Mouse (Mus musculus): Measurements from ENCODE around the gene Cfap43. TPM values are rescaled to one million over a fixed set of nuclear protein-coding genes. Genes with fewer than 3 reads are reported as not detected.

Cfap43 gene
- polyA plus RNA-seq, 1 experiment, result 0.02 TPM

- Histone ChIP-seq H3K27me3 (ENCODE audit: control insufficient read depth, insufficient read depth, insufficient read length) (no peaks in the 10 kb centered on the region), H3K36me3 (ENCODE audit: control insufficient read depth, insufficient read depth) (no peaks in the 10 kb centered on the region), H3K79me2 (ENCODE audit: control insufficient read depth, insufficient read depth) (no peaks in the 10 kb centered on the region), H3ac (ENCODE audit: control insufficient read depth, insufficient read length) (no peak overlapping the region), H3K4me2 (ENCODE audit: low read depth) (peak overlapping the region; percentile 82), H3K4me3 (no peak overlapping the region)
- TF ChIP-seq POLR2AphosphoS2 (IDR thresholded peaks at IDR 0.05; ENCODE audit: insufficient read length, low read depth), result no peak
Observed at GRCm38 (mm10) chr19:47836701-47837526, 82.2 kb downstream of the Cfap43 start.

DNA sequence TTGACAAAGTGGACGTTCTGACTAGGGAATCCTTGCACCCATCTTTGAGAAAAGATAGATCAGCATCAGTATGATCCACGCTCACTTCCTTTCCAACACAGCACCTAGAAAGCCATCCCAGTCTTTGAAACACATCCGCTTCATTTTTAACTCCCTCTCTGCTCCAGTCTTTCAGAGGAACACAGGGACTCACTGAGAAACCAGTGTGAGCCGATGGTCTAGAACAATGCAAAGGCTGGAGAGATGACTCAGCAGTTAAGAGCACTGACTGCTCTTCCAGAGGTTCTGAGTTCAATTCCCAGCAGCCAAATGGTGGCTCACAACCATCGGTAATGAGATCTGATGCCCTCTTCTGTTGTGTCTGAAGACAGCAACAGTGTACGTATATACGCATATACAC lies 83.3 kb downstream of the Cfap43 start:
- no peaks in the 10 kb centered on the region for H3K79me2 ChIP-seq (ENCODE audit: control insufficient read depth, insufficient read depth)
- no peaks in the 10 kb centered on the region for H3K36me3 ChIP-seq (ENCODE audit: control insufficient read depth, insufficient read depth)
- TF ChIP-seq MYOG (IDR thresholded peaks at IDR 0.05; ENCODE audit: control insufficient read depth in 1 of 3, insufficient read depth in 1 of 3, insufficient read length in 2 of 3, low read depth in 2 of 3) (no peak), POLR2AphosphoS2 (IDR thresholded peaks at IDR 0.05; ENCODE audit: insufficient read length, low read depth) (no peak), REST (IDR thresholded peaks at IDR 0.05; ENCODE audit: insufficient read depth, insufficient read length) (no peak), USF1 (IDR thresholded peaks at IDR 0.05; ENCODE audit: low read depth) (no peak), POLR2A (IDR thresholded peaks at IDR 0.05; ENCODE audit: insufficient read length, low read depth) (no peak), E2F4 (IDR thresholded peaks at IDR 0.05; ENCODE audit: insufficient read depth) (no peak), TCF12 (IDR thresholded peaks at IDR 0.05; ENCODE audit: insufficient read depth, poor library complexity, severe bottlenecking) (no peak), SRF (IDR thresholded peaks at IDR 0.05; ENCODE audit: control insufficient read depth, insufficient read length, low read depth) (no peak)
- H3K27me3 ChIP-seq (ENCODE audit: control insufficient read depth, insufficient read depth, insufficient read length), result no peaks in the 10 kb centered on the region
- no peak overlapping the region for H3K4me3 ChIP-seq
- H3ac ChIP-seq (ENCODE audit: control insufficient read depth, insufficient read length), result no peak overlapping the region
- H3K4me2 ChIP-seq (ENCODE audit: low read depth), result no peak overlapping the region

DNA sequence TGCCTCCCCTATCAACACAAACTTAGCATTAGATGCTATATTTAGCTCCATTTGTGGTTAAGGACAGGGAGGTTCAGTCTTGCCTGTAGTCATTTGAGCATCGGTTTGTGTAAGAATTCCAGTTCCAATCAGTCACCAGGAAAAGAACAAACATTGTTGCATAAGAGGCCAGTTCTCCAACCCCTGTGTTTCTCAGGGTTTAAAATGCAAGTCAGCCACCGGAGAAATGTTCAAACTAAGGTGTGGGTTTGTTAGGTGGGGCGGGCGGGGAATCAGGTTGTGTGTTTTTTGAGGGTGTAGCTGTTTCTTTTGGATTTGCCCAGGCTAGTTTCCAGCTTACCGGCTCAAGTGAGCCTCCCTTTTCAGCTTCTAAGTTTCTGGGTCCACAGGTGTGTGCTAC lies 84.5 kb downstream of the Cfap43 start:
- Histone ChIP-seq H3K79me2 (ENCODE audit: control insufficient read depth, insufficient read depth) (no peaks in the 10 kb centered on the region), H3K27me3 (ENCODE audit: control insufficient read depth, insufficient read depth, insufficient read length) (no peaks in the 10 kb centered on the region), H3K4me3 (no peak overlapping the region), H3ac (ENCODE audit: control insufficient read depth, insufficient read length) (no peak overlapping the region), H3K4me2 (ENCODE audit: low read depth) (no peak overlapping the region), H3K36me3 (ENCODE audit: control insufficient read depth, insufficient read depth) (no peaks in the 10 kb centered on the region)
- no peak for TF ChIP-seq MYOD1 (IDR thresholded peaks at IDR 0.05; ENCODE audit: control insufficient read depth in 1 of 3, insufficient read length in 2 of 3, low read depth in 2 of 3)
- TF ChIP-seq POLR2A (IDR thresholded peaks at IDR 0.05; ENCODE audit: insufficient read length, low read depth), result no peak
- no peak for TF ChIP-seq MYOG (IDR thresholded peaks at IDR 0.05; ENCODE audit: control insufficient read depth in 1 of 3, insufficient read depth in 1 of 3, insufficient read length in 2 of 3, low read depth in 2 of 3)
- no peak for TF ChIP-seq MAX (IDR thresholded peaks at IDR 0.05; ENCODE audit: low read depth)
- no peak for TF ChIP-seq CEBPB (IDR thresholded peaks at IDR 0.05; ENCODE audit: insufficient read depth, poor library complexity, severe bottlenecking)
- TF ChIP-seq TCF3 (IDR thresholded peaks at IDR 0.05; ENCODE audit: insufficient read length, low read depth), result no peak
- no peak for TF ChIP-seq USF1 (IDR thresholded peaks at IDR 0.05; ENCODE audit: low read depth)
- no peak for TF ChIP-seq SRF (IDR thresholded peaks at IDR 0.05; ENCODE audit: control insufficient read depth, insufficient read length, low read depth)
- no peak for TF ChIP-seq REST (IDR thresholded peaks at IDR 0.05; ENCODE audit: insufficient read depth, insufficient read length)
- no peak for TF ChIP-seq TCF12 (IDR thresholded peaks at IDR 0.05; ENCODE audit: insufficient read depth, poor library complexity, severe bottlenecking)
- TF ChIP-seq E2F4 (IDR thresholded peaks at IDR 0.05; ENCODE audit: insufficient read depth), result no peak
- no peak for TF ChIP-seq POLR2AphosphoS2 (IDR thresholded peaks at IDR 0.05; ENCODE audit: insufficient read length, low read depth)

DNA sequence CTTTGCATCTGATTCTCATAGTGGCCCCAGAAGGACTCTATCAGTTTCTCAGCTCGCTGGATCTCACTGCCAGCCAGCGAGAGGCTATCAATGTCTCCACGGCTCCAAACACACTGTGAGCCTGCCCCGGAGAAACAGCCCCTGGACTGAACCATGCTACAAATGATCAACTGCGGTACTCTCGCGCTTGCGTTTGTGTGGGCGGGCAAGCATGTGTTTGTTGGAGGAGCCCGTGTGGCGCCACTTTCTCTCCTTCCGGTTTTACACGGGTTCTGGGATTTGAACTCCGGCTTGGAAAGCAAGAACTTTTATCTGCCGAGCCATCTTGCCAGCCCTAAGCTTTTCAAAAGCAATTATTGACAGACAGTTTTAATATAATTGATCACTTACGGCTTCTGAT lies 86.8 kb downstream of the Cfap43 start:
- Histone ChIP-seq H3K4me2 (ENCODE audit: low read depth) (no peak overlapping the region), H3K79me2 (ENCODE audit: control insufficient read depth, insufficient read depth) (no peaks in the 10 kb centered on the region), H3K4me3 (no peak overlapping the region), H3K36me3 (ENCODE audit: control insufficient read depth, insufficient read depth) (no peaks in the 10 kb centered on the region), H3ac (ENCODE audit: control insufficient read depth, insufficient read length) (no peak overlapping the region), H3K27me3 (ENCODE audit: control insufficient read depth, insufficient read depth, insufficient read length) (no peaks in the 10 kb centered on the region)
- TF ChIP-seq TCF3 (IDR thresholded peaks at IDR 0.05; ENCODE audit: insufficient read length, low read depth) (no peak), REST (IDR thresholded peaks at IDR 0.05; ENCODE audit: insufficient read depth, insufficient read length) (no peak), MAX (IDR thresholded peaks at IDR 0.05; ENCODE audit: low read depth) (no peak), MYOD1 (IDR thresholded peaks at IDR 0.05; ENCODE audit: control insufficient read depth in 1 of 3, insufficient read length in 2 of 3, low read depth in 2 of 3) (no peak), POLR2AphosphoS2 (IDR thresholded peaks at IDR 0.05; ENCODE audit: insufficient read length, low read depth) (no peak), E2F4 (IDR thresholded peaks at IDR 0.05; ENCODE audit: insufficient read depth) (no peak), MYOG (IDR thresholded peaks at IDR 0.05; ENCODE audit: control insufficient read depth in 1 of 3, insufficient read depth in 1 of 3, insufficient read length in 2 of 3, low read depth in 2 of 3) (no peak), POLR2A (IDR thresholded peaks at IDR 0.05; ENCODE audit: insufficient read length, low read depth) (no peak), TCF12 (IDR thresholded peaks at IDR 0.05; ENCODE audit: insufficient read depth, poor library complexity, severe bottlenecking) (no peak), CEBPB (IDR thresholded peaks at IDR 0.05; ENCODE audit: insufficient read depth, poor library complexity, severe bottlenecking) (no peak), USF1 (IDR thresholded peaks at IDR 0.05; ENCODE audit: low read depth) (no peak), SRF (IDR thresholded peaks at IDR 0.05; ENCODE audit: control insufficient read depth, insufficient read length, low read depth) (no peak)

DNA sequence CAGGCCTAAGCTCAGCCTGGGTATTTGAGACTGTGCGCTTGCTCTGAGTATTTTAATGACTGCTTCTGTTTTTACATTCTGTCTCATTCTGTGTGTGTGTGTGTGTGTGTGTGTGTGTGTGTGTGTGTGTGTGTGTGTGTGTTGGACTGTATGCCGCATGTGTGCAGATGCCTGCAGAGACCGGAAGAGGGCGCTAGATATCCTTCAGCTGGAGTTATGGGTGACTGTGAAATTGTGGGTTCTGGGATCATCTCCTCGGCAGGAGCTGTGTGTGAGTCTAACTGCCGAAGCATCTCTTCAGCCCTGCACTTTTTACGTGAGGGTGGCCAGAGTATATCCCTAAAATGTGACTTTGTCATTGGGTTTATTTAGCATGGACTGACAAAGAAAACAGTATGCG lies 88.0 kb downstream of the Cfap43 start:
- Histone ChIP-seq H3K4me2 (ENCODE audit: low read depth) (no peak overlapping the region), H3K79me2 (ENCODE audit: control insufficient read depth, insufficient read depth) (no peaks in the 10 kb centered on the region), H3ac (ENCODE audit: control insufficient read depth, insufficient read length) (no peak overlapping the region), H3K4me3 (no peak overlapping the region), H3K27me3 (ENCODE audit: control insufficient read depth, insufficient read depth, insufficient read length) (no peaks in the 10 kb centered on the region), H3K36me3 (ENCODE audit: control insufficient read depth, insufficient read depth) (no peaks in the 10 kb centered on the region)
- TF ChIP-seq POLR2A (IDR thresholded peaks at IDR 0.05; ENCODE audit: insufficient read length, low read depth), result no peak
- no peak for TF ChIP-seq E2F4 (IDR thresholded peaks at IDR 0.05; ENCODE audit: insufficient read depth)
